Mouse (Mus musculus) myocyte (in vitro differentiated cells): Measurements from ENCODE around the gene Ccnd3.

Experiments used
- CEBPB ChIP-seq: IDR thresholded peaks from 2 replicates; pipeline ENCODE4 v1.6.1; 2011; ENCODE audit warnings: mild to moderate bottlenecking, moderate library complexity; ENCODE audit not compliant: poor library complexity, insufficient read depth, severe bottlenecking
- E2F4 ChIP-seq: IDR thresholded peaks from one replicate; pipeline ENCODE4 v1.6.1; 2011; ENCODE audit warnings: mild to moderate bottlenecking, control low read depth, moderate library complexity; ENCODE audit not compliant: insufficient read depth
- MAX ChIP-seq: IDR thresholded peaks from one replicate; pipeline ENCODE4 v1.6.1; 2011; ENCODE audit warnings: low read depth, mild to moderate bottlenecking, control low read depth
- MYOG ChIP-seq, 3 experiments: IDR thresholded peaks; one replicate each; pipeline ENCODE4 v1.6.1; 2011; ENCODE audit warnings: control low read depth in 2 of 3, low read depth in 2 of 3, mild to moderate bottlenecking in 2 of 3; ENCODE audit not compliant: insufficient read length in 2 of 3, control insufficient read depth in 1 of 3, insufficient read depth in 1 of 3
- POLR2A ChIP-seq: IDR thresholded peaks from one replicate; pipeline ENCODE4 v1.6.1; 2011; ENCODE audit warnings: low read depth, mild to moderate bottlenecking, control low read depth, moderate library complexity; ENCODE audit not compliant: insufficient read length
- POLR2AphosphoS2 ChIP-seq: IDR thresholded peaks from one replicate; pipeline ENCODE4 v1.6.1; 2011; ENCODE audit warnings: low read depth, control low read depth; ENCODE audit not compliant: insufficient read length
- REST ChIP-seq: IDR thresholded peaks from one replicate; pipeline ENCODE4 v1.6.1; 2011; ENCODE audit warnings: mild to moderate bottlenecking, control low read depth, moderate library complexity; ENCODE audit not compliant: insufficient read depth, insufficient read length
- TCF12 ChIP-seq: IDR thresholded peaks from one replicate; pipeline ENCODE4 v1.6.1; 2011; ENCODE audit warnings: mild to moderate bottlenecking, control low read depth; ENCODE audit not compliant: poor library complexity, insufficient read depth, severe bottlenecking
- USF1 ChIP-seq: IDR thresholded peaks from one replicate; pipeline ENCODE4 v1.6.1; 2011; ENCODE audit warnings: low read depth, mild to moderate bottlenecking, control low read depth, moderate library complexity

DNA sequence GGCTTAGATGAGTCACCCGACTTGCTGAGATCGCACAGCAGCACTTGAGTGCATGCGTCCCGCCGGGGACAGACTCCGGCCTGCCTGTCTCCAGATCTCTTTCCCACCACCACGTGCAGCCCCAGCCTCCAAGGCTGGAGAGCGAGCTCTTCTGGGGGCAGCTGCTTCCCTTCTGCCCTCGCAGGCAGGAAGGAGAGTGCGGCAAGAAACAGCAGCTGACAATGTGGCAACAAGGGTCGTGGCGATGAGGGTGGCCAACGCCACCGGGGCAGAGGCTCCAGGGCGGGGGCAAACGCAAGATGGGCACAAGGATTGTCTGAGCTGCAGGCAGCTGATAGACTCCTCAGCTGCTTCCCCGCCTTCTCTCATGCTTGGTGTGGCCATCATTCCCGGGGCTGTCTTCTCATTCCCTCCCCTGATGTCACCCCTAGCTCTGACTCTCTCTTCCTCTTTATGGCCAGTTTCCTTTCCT is 18.4 kb downstream of the Ccnd3 start:
- peak; percentile 77 to 100 (median 97) for TF ChIP-seq MYOG (IDR thresholded peaks at IDR 0.05; ENCODE audit: control insufficient read depth in 1 of 3, insufficient read depth in 1 of 3, insufficient read length in 2 of 3, low read depth in 2 of 3)
- TF ChIP-seq MAX, result peak; percentile 74
- no peak for TF ChIP-seq CEBPB
- TF ChIP-seq E2F4, result no peak
- TF ChIP-seq POLR2A, result peak; percentile 53
- TF ChIP-seq REST, result no peak
- peak; percentile 31 for TF ChIP-seq USF1
- peak; percentile 96 for TF ChIP-seq TCF12
- TF ChIP-seq POLR2AphosphoS2, result peak; percentile 55
